Mouse (Mus musculus) ES-E14 (cell line): ENCODE results near the gene Hdgfl2.
"Not testable (repeated sequence)": the region's sequence is repeated elsewhere in the genome, so short reads cannot be mapped to it uniquely, and the experiment has no call there.

ENCODE experiments used
- CHD2 ChIP-seq: IDR thresholded peaks from 2 replicates; pipeline ENCODE4 v1.6.1; 2014; ENCODE audit warnings: mild to moderate bottlenecking, low read depth, low read length, inconsistent platforms
- HCFC1 ChIP-seq: IDR thresholded peaks from 2 replicates; pipeline ENCODE4 v1.6.1; 2012; ENCODE audit warnings: low read length, inconsistent platforms, borderline replicate concordance; ENCODE audit not compliant: insufficient read depth
- ZC3H11A ChIP-seq: IDR thresholded peaks from 2 replicates; pipeline ENCODE4 v1.6.1; 2012; ENCODE audit warnings: low read depth, mild to moderate bottlenecking, inconsistent platforms, low read length, borderline replicate concordance
- ZNF384 ChIP-seq: IDR thresholded peaks from 2 replicates; pipeline ENCODE4 v1.6.1; 2012; ENCODE audit warnings: low read depth, low read length, inconsistent platforms

DNA sequence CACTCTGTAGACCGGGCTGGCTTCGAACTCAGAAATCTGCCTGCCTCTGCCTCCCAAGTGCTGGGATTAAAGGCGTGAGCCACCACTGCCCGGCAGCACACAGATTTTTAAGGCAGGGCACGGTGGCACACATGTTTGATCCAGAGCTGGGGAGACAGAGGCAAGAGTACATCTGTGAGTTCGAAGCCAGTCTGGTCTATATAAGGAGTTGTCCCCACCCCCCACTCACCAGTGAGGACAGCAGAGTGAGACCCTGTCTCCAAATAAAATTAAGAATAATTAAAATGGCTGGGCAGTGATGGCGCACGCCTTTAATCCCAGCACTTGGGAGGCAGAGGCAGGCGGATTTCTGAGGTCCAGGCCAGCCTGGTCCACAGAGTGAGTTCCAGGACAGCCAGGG is 1.1 kb upstream of the Hdgfl2 start:
- TF ChIP-seq ZNF384, ZC3H11A, HCFC1, CHD2: not testable (repeated sequence)
